Mouse (Mus musculus) ES-E14 (cell line): Measurements from ENCODE around the gene Cd68. TPM values are rescaled to one million over a fixed set of nuclear protein-coding genes. Genes with fewer than 3 reads are reported as not detected.

Experiments used
- DNase-seq: peaks from one replicate; pipeline ENCODE4 v3.0.0-alpha.2; 2013; ENCODE audit warnings: low read depth, low spot score
- H3K27ac ChIP-seq: 2 replicates; pipeline ENCODE4 v1.5.1; 2012; ENCODE audit warnings: low read depth, mild to moderate bottlenecking, low read length, moderate library complexity, mixed read lengths; ENCODE audit not compliant: poor library complexity, insufficient read depth, severe bottlenecking
- H3K36me3 ChIP-seq: 2 replicates; pipeline ENCODE4 v1.6.1; 2012; ENCODE audit warnings: mild to moderate bottlenecking, low read length, moderate library complexity, mixed read lengths; ENCODE audit not compliant: control insufficient read depth, poor library complexity, insufficient read depth, severe bottlenecking
- H3K4me1 ChIP-seq, 2 experiments: fragments of 150-350 bp in 1 of 2; sonication (generic) in 1 of 2; 2 replicates each; pipeline ENCODE4 v1.6.1; 2012; ENCODE audit warnings: low read length in 2 of 2, mild to moderate bottlenecking in 1 of 2, mixed read lengths in 1 of 2; ENCODE audit not compliant: control insufficient read depth in 2 of 2, insufficient read depth in 2 of 2, poor library complexity in 1 of 2
- H3K4me3 ChIP-seq, 2 experiments: fragments of 150-350 bp in 1 of 2; sonication (generic) in 1 of 2; 2 replicates each; pipeline ENCODE4 v1.5.1; 2012; ENCODE audit warnings: low read length in 2 of 2, low read depth in 1 of 2, mild to moderate bottlenecking in 1 of 2, mixed read lengths in 1 of 2; ENCODE audit not compliant: insufficient read depth in 1 of 2, poor library complexity in 1 of 2, severe bottlenecking in 1 of 2
- H3K9ac ChIP-seq: 2 replicates; pipeline ENCODE4 v1.6.1; 2012; ENCODE audit warnings: low read depth, mild to moderate bottlenecking, low read length, mixed read lengths; ENCODE audit not compliant: poor library complexity, insufficient read depth, severe bottlenecking
- H3K9me3 ChIP-seq: fragments of 150-350 bp; sonication (generic); 2 replicates; pipeline ENCODE4 v1.6.1; 2012; ENCODE audit warnings: low read depth, mild to moderate bottlenecking, low read length; ENCODE audit not compliant: control insufficient read depth, insufficient read depth
- CHD2 ChIP-seq: IDR thresholded peaks from 2 replicates; pipeline ENCODE4 v1.6.1; 2014; ENCODE audit warnings: mild to moderate bottlenecking, low read depth, low read length, inconsistent platforms
- HCFC1 ChIP-seq: IDR thresholded peaks from 2 replicates; pipeline ENCODE4 v1.6.1; 2012; ENCODE audit warnings: low read length, inconsistent platforms, borderline replicate concordance; ENCODE audit not compliant: insufficient read depth
- MAFK ChIP-seq: IDR thresholded peaks from 2 replicates; pipeline ENCODE4 v1.6.1; 2014; ENCODE audit warnings: mild to moderate bottlenecking, low read depth, low read length, inconsistent platforms; ENCODE audit not compliant: insufficient read depth
- ZC3H11A ChIP-seq: IDR thresholded peaks from 2 replicates; pipeline ENCODE4 v1.6.1; 2012; ENCODE audit warnings: low read depth, mild to moderate bottlenecking, inconsistent platforms, low read length, borderline replicate concordance
- ZNF384 ChIP-seq: IDR thresholded peaks from 2 replicates; pipeline ENCODE4 v1.6.1; 2012; ENCODE audit warnings: low read depth, low read length, inconsistent platforms
- in situ Hi-C, 2 experiments: fragments of 600-800 bp; cut with MboI; formaldehyde crosslinking; loops; one replicate each; pipeline ENCODE4 v1.15.1; 2025; ENCODE audit warnings: low sequenced_read_pairs in 2 of 2, inconsistent platforms in 1 of 2; ENCODE audit not compliant: unreplicated experiment in 2 of 2
- total RNA-seq: library from RNA; depleted of rRNA; stranded (reverse); fragments of 300-350 nt; gene quantifications from 2 replicates; pipeline ENCODE4 v1.2.3, GENCODE M21; 2012

Cd68 gene
- total RNA-seq, 1 experiment, result 23.4 TPM

GRCm38 (mm10) chr11:69711082-69711481, 45.1 kb upstream of the Cd68 start:
- H3K9ac ChIP-seq, result peak overlapping the region; percentile 12; the same call in 1 of the 2 replicates
- H3K4me3 ChIP-seq, result no peak overlapping the region
- H3K36me3 ChIP-seq, result no peaks in the 10 kb centered on the region
- in situ Hi-C loops, result loop anchor here in 1 of 2 experiments (10.0 kb wide), 1 partner anchor 56 kb away; the partner anchor contains the start of gene Sox15
- DNase-seq, result no peak
- no peak for TF ChIP-seq CHD2
- H3K4me1 ChIP-seq, result peaks cover 16 to 21% of the 10 kb centered on the region in 2 experiments
- peak overlapping the region; percentile 98; the same call in 1 of the 2 replicates for H3K27ac ChIP-seq
- no peaks in the 10 kb centered on the region for H3K9me3 ChIP-seq

DNA sequence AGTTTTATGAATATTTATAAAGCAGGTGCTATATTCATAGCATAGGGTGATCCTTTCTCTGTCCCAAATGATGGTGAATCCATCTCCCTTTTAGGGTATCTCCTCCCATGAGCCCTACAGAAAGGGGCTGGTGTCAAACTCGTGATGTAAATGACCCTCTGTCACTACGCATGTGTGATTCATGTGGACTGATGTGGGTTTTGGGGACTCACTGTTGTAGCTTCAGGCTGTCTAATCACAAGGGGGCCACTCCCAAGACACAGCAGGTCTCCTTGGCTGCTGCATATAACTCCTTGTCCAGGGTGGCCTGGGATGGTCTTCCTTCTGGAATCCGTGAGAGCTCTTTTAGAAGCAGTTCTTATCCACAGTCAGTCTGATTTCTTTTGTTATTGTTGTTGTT, 44.5 kb upstream of the Cd68 start:
- in situ Hi-C loops, result loop anchor here in 1 of 2 experiments (10.0 kb wide), 1 partner anchor 56 kb away; the partner anchor contains the start of gene Sox15
- DNase-seq, result no peak
- no peak overlapping the region for H3K4me3 ChIP-seq
- peak overlapping the region; percentile 98 for H3K27ac ChIP-seq
- H3K4me1 ChIP-seq, result peaks cover 16 to 21% of the 10 kb centered on the region in 2 experiments
- H3K36me3 ChIP-seq, result no peaks in the 10 kb centered on the region
- H3K9ac ChIP-seq, result peak overlapping the region; percentile 63; the same call in 1 of the 2 replicates
- TF ChIP-seq MAFK (no peak), CHD2 (no peak), ZNF384 (no peak), HCFC1 (no peak), ZC3H11A (no peak)
- H3K9me3 ChIP-seq, result no peaks in the 10 kb centered on the region

- H3K4me3 ChIP-seq, result no peak overlapping the region; a peak in 1 of 4 replicates
- TF ChIP-seq MAFK (no peak), ZC3H11A (no peak), HCFC1 (no peak), CHD2 (no peak), ZNF384 (no peak)
- H3K36me3 ChIP-seq, result no peaks in the 10 kb centered on the region
- peak overlapping the region; percentile 98 for H3K27ac ChIP-seq
- no peak for DNase-seq
- H3K4me1 ChIP-seq, result peaks cover 20 to 25% of the 10 kb centered on the region in 2 experiments
- no peaks in the 10 kb centered on the region for H3K9me3 ChIP-seq
- in situ Hi-C loops, result loop anchor here in 1 of 2 experiments (10.0 kb wide), 1 partner anchor 55 kb away; the partner anchor contains the start of gene Sox15
- H3K9ac ChIP-seq, result peak overlapping the region; percentile 63; the same call in 1 of the 2 replicates
Observed at GRCm38 (mm10) chr11:69709554-69710446, 43.8 kb upstream of the Cd68 start.

GRCm38 (mm10) chr11:69708614-69709265, 42.8 kb upstream of the Cd68 start:
- no peak for TF ChIP-seq MAFK
- TF ChIP-seq ZC3H11A, result no peak
- TF ChIP-seq CHD2, result no peak
- TF ChIP-seq ZNF384, result no peak
- no peak for TF ChIP-seq HCFC1

More at GRCm38 (mm10) chr11:69708614-69709265, 42.8 kb upstream of the Cd68 start:
- Histone ChIP-seq H3K9ac (peak overlapping the region; percentile 63), H3K36me3 (no peaks in the 10 kb centered on the region), H3K27ac (peak overlapping the region; percentile 98), H3K4me3 (no peak overlapping the region), H3K4me1 (peaks cover 20 to 26% of the 10 kb centered on the region in 2 experiments), H3K9me3 (no peaks in the 10 kb centered on the region)
- in situ Hi-C loops, result no loop called here
- DNase-seq, result no peak
